ENCODE assay signal across 24 mouse cellular contexts in genomic region chr12:103551422-103551821, GRCm38 (mm10).
"Had no signal": no experiment of that assay in that cellular context is flagged by ENCODE, and none has a peak within 500 bp of the region (broad histone marks: within the 10 kb centered on the region; RNA-seq: fewer than 3 reads in every experiment).

No protein-coding gene starts in this region.

- H3K4me1 ChIP-seq: heart, embryonic 10.5 days; heart, embryonic 12.5 days; hindbrain, embryonic 12.5 days; limb, embryonic 10.5 days; limb, embryonic 12.5 days had no signal

- H3K27me3 ChIP-seq: heart, embryonic 12.5 days; hindbrain, embryonic 12.5 days; intestine, embryonic 15.5 days; limb, embryonic 12.5 days had no signal

- H3K9ac ChIP-seq: heart, embryonic 12.5 days; hindbrain, embryonic 12.5 days; hindbrain, embryonic 14.5 days; intestine, embryonic 15.5 days; limb, embryonic 12.5 days had no signal

- H3K27ac ChIP-seq: gastrocnemius, adult 2 months; heart, embryonic 10.5 days; hindbrain, embryonic 10.5 days; hindbrain, embryonic 12.5 days; hindbrain, embryonic 14.5 days; intestine, embryonic 15.5 days; layer of hippocampus, adult 2 months; left cerebral cortex, adult 2 months; limb, embryonic 10.5 days; limb, embryonic 12.5 days had no signal

- H3K36me3 ChIP-seq: heart, embryonic 10.5 days; heart, embryonic 12.5 days; hindbrain, embryonic 10.5 days; hindbrain, embryonic 12.5 days; intestine, embryonic 15.5 days; limb, embryonic 10.5 days; limb, embryonic 12.5 days had no signal

- DNase-seq: gastrocnemius, adult 2 months; gastrocnemius, postnatal 10 days; gastrocnemius, postnatal 25 days; heart, adult 18-20 months; heart, postnatal 10 days; heart, postnatal 4 days; kidney, adult 18-20 months; kidney, adult 8-10 months; kidney, postnatal 10 days; kidney, postnatal 25 days; kidney, postnatal 4 days had no signal

- H3K9me3 ChIP-seq: heart, embryonic 10.5 days; hindbrain, embryonic 10.5 days; hindbrain, embryonic 12.5 days; intestine, embryonic 15.5 days; limb, embryonic 10.5 days; limb, embryonic 12.5 days had no signal

- H3K4me2 ChIP-seq: heart, embryonic 12.5 days; hindbrain, embryonic 12.5 days; hindbrain, embryonic 14.5 days; intestine, embryonic 15.5 days; limb, embryonic 12.5 days had no signal

- H3K4me3 ChIP-seq: gastrocnemius, adult 2 months; heart, embryonic 10.5 days; heart, embryonic 12.5 days; hindbrain, embryonic 10.5 days; hindbrain, embryonic 12.5 days; intestine, embryonic 15.5 days; layer of hippocampus, adult 2 months; left cerebral cortex, adult 2 months; limb, embryonic 10.5 days; limb, embryonic 12.5 days had no signal

- ATAC-seq: hindbrain, embryonic 16.5 days; inflammation-experienced regulatory T-cells, adult 6 months; intestine, embryonic 15.5 days; intestine, postnatal 0 days had no signal
